Mouse (Mus musculus) retina, embryonic 14.5 days (tissue): ENCODE results near the gene Dcp1a.
A peak's percentile ranks its signal among the peaks of the same experiment; 100 is the strongest.

Experiments
- DNase-seq: peaks from one replicate; pipeline ENCODE4 v3.0.0-alpha.2; 2015; ENCODE audit warnings: low spot score

Dcp1a gene

DNA sequence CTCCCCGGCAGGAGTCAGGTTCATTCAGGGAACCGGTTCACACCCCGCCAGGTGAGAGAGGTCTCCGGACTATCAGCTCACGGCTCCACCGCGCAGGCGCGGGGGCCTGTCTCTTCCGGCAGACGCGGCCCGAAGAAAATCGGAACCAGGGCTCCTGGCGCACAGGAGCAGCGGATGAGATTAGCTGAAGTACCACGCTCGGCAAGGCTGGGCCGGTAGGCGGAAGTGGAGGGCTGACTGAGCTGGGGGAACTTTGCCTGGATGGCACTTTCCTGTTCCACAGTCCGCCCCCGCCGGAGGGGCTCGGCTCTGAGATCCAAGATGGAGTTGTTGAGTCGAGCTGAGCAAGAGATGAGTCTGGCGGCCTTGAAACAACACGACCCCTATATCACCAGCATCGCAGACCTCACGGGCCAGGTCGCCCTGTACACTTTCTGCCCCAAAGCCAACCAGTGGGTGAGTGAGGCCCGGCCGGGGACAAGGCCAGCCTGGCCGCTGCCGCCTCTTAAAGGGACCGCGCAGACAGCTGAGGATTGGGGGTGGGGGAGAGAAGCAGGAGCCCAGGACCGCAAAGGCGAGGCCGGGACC is at the start of gene Dcp1a:
TSS of gene Dcp1a (plus strand) at position 175 of the 588 bp plus-strand sequence.
- DNase-seq = peak; percentile 99

DNA sequence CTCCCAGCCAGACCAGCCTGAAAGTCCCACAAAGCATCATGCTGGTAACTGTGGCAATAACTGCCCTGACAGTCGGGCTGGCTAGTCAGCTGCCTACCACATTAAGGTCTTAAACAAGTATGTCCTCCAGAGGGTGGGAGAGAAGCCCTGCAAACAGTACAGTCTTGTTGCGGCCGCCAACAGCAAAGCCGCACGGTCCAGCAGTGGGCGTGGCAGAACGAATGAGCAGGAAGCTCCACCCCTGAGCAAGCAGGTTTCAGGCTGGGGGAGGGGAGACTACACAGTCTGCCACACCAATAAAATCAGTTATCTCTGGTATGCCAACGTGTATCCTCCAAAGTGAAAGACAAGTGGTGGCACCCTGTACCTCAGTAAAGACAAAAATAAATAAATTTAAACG is 49.7 kb upstream of the Dcp1a start:
- no peak for DNase-seq

DNA sequence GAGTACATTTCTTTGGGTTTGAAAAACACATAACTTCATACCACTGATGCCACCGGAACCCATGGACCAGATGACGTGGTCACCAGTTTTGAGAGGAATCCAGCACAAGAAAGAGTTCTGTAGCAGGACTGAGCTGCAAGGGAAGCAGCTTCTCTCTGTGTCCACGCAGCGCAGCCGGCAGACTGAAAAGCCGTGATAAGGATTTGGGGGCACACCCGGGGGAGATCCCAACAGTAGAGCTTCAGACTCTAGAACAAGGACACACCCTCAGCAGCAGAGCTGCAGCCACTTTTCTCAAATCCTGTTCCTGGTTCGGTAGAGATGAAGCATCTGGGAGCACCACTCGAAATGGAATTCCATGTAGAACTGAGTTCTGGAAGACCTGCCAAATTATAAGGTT is 49.3 kb upstream of the Dcp1a start:
- no peak for DNase-seq

DNA sequence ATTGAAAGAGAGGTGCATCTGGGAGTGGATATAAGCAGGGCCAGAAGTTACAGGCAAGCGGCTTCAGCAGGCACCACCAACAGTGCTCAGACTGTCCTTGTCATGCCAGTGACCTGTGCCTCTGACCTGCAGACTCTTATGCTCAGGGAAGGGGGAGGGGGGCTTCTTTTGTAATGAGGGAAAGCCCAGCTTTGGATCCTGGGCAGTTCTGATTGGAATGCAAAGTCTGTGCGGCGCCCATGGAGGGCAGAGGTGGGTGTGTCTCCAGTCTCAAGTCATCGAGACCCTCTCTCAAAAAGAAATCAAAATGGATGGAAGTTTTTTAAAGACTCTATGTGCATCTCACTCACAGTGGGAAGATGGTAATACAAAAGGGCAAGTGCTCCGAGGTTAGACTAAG is 48.9 kb upstream of the Dcp1a start:
- DNase-seq = no peak

DNA sequence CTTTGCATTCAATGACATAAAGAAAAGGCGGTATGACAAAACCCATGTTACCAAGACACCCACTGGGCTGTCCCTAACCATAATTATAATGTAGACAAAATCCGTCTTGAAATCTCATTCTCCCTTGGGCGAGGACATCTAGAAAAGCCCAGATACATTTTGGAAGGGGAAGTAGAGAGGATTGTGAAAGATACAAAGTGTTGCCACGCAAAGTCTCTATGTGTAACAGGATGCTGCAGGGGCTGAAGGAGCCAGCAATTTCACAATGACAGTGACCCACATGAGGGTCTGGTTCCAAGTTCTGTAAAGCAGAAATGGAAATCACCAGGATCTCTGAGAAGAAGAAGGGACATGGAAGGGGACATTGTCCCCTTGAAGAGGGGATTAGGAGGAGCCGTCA is 44.0 kb upstream of the Dcp1a start:
- no peak for DNase-seq

DNA sequence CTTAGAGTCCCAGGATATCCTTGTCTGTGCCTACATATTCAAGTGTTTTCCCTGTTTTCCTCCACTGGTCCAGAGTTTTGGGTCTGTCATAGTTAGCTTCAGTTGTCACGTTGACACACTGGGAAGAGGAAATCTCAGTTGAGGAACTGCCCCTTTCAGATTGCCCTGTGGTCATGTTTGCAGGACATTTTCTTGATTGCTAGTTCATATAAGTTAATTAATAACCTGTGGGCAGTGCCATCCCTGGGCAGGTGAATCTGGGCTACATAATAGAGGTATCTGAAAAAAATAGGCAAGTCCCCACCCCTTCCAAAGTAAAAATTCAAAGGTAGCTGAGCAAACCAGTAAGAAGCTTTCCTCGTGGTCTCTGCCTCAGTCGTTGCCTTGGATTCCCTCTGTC is 39.4 kb upstream of the Dcp1a start:
- DNase-seq = no peak

DNA sequence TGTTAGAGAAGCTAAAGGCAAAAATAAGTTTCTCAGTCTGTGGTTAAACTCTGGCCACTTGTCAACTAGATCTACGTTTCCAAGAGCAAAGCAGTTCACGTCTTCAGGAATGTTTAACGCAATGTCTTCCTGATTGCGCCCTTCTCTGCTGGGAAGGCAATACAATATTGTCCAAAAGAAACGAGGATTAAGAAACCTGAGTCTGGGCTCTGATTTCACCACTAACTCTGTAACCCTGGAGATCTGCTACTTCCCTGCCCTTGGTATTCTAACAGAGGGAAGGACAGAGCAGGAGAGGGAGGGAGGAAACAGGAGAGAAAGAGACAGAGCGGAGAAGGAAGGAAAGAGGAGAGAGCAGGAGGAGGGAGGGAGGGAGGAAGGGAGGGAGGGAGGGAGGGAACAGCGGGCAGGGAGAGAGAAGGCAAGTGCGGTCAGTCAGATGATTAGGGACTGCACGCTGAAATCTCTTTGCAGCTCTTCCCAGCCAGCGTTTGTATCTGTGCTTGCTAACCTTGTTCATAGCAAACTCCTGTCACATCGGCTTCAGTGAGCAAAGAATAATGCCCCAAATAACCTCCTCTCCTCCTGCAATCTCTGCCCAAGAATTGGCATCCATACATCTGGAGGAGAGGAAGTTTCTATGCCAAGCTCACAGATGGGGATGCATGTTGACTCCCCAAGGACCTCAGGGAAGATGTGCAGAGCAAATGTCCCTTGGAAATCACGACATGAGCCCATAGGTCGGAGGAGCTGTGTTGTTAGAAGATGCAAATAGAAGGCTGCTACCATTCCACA is 23.3 kb upstream of the Dcp1a start:
- DNase-seq = peak; percentile 37

DNA sequence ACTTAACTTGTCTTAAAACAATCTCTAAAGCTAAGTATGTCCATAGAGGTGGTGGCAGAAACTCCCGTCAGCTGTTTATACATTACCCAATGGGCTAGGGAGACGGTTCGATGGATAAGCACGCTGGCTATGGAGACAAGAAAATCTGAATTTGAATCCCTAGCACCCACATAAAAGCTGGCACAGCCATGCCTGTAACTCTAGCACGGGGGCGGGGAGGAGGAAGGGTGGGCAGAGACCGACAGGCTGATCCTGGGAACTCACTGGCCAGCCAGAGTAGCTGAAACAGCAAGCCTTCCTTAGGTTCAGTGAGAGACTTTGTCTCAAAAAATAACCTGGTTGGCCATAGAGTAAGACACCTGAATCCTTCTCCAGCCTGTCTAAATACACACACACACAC is 21.9 kb upstream of the Dcp1a start:
- no peak for DNase-seq

GRCm38 (mm10) chr14:30457897-30458296 is 21.4 kb upstream of the Dcp1a start:
- DNase-seq = no peak

DNA sequence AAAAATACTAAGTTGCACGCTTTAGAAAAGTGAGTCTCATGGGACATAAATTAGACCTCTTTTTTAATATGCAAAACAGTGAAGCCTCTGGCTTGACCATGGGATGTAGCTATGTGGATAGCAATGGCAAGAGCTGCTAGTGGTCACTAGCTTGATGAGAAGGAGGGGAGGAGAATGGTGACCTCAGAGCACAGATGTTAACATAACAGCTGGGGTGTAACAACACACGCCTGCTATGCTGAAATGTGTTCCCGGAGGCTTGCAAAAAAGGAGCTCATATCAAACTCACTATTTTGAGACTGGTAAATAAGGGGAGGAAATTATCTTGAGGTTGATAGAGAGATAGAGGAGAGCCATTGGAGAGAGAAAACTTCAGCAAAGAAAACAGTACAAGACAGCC is 20.5 kb upstream of the Dcp1a start:
- DNase-seq = no peak

GRCm38 (mm10) chr14:30459891-30460523 is 19.3 kb upstream of the Dcp1a start:
- peak; percentile 91 for DNase-seq

GRCm38 (mm10) chr14:30463312-30463711 is 16.0 kb upstream of the Dcp1a start:
- no peak for DNase-seq

GRCm38 (mm10) chr14:30473605-30474004 is 5.7 kb upstream of the Dcp1a start:
- no peak for DNase-seq

DNA sequence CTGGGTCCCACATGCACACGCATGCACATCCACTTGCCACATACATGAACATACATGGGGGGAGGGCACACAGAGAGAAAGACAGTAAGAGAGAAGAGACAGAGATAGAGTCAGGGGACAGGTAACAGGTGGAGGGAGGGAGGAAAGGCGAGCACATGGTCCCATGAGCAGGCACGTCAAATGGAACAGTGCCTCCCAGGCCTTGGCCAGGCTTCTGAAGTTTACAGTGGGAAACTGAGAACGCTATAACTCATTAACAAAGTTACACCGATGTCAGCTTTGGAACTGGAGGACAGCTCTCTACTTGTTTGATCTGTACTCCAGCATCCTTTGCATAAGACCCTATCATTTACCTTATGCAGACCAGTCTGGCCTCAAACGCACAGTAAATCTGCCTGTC is 4.9 kb upstream of the Dcp1a start:
- no peak for DNase-seq

DNA sequence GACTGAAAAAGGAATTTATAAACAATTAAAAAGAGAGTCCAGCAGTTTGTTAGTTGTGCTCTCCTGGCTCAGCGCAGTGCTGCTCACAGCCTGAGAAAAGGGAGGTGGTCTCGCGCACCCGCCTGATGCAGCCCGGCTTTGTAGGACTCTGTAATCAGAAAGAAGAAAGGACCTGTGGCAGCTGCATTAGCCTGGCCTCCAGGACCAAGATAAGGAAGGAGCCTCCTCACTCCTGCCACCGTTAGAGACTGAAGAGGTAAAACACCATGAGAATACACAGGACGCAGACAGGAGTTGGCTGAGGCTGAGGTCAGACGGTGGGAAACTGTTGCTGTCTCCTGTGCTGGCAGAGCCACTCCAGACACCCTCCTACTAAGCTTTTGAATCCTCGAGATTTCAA is 12.0 kb downstream of the Dcp1a start, which contains the start of gene Cacna1d:
TSS of gene Cacna1d (minus strand) at position 114 of the 400 bp plus-strand sequence.
- DNase-seq = no peak

DNA sequence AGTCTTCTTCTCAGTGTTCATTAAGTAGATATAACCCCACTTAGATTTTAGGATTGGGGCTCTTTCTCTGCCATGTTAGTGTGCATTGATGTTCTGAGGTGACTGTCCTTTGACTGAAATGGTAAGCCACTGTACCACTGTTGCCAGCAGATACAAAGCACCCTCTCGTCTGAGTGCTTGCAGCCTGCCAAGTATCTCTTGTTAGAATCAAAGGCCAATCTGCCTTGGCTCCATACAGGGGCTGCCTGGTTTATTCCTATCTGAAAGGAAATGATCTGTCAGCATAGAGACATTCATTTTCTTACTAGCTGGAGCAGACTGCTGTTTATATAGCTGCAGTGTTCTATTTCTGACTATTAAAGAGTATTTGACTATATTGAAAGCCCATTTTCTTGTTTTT is 13.9 kb downstream of the Dcp1a start:
- DNase-seq = no peak

- no peak for DNase-seq
These were observed 15.7 kb downstream of the Dcp1a start for GRCm38 (mm10) chr14:30494998-30495397.

- no peak for DNase-seq
These were observed 18.9 kb downstream of the Dcp1a start for GRCm38 (mm10) chr14:30498202-30498601.

DNA sequence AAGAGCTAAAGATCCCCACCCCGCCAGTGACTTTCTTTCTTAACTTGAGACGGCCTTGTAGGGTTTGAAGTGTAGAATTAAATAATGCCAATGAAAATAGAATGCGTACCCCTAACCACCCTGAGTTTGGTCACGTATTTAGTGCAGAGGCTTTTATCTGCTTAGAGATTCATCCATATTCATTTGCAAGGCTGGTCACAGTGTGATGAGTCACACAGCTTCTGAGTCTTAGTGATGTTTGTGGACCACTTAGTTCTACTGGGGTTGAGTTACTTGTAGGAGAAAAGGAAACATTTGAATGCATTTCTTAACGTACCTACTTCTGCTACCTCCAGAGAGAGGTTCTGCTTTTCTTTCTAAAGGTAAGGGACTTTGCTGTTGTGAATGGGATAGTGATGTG is 25.7 kb downstream of the Dcp1a start:
- DNase-seq = no peak

- DNase-seq = no peak
These were observed 31.0 kb downstream of the Dcp1a start for GRCm38 (mm10) chr14:30510214-30510763.

DNA sequence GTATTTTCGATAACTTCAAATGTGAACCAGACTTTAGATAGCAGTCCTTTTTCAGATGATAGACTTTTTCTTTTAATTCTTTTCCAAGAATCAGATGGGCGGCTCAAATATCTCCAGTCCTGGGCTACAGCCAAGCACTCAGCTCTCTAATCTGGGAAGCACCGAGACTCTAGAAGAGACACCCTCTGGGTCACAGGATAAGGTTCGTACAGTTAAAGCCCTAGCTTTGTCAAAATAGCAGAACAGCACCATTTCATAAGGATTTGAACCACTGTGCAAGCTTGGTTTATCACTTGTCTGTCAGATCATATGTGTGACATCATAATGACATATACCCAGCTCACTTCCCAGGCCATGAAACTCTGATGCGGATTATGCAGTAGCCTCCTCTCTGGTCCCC is 33.6 kb downstream of the Dcp1a start:
- DNase-seq = no peak

GRCm38 (mm10) chr14:30515931-30516723 is 36.8 kb downstream of the Dcp1a start:
- peak; percentile 51 for DNase-seq
